Mouse (Mus musculus): Measurements from ENCODE around the gene Rnf26.

DNA sequence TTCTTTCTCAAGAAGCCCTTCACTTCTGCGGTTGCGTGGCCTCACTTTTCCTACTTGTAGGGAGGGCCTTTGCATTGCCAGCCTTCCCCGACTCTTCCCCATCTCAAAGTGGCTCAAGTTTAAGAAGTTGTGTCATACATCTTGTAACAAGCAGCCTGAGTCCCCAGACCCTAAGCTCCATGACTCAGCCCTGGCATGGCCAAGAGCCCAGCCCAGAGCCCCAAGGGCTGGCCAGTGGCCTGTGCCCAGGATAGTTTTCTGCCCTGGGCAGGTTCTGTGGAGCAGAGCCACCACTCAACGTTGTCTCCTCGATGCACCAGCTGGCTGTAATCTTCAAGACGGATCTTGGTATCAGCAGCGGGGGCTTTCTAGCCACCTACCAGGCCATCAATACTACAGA, 8.4 kb downstream of the Rnf26 start:
- no peak for TF ChIP-seq CTCF (IDR thresholded peaks at IDR 0.05; ENCODE audit: borderline replicate concordance, insufficient read depth, low read length)
- TF ChIP-seq POLR2A (IDR thresholded peaks at IDR 0.05; ENCODE audit: low read depth, low read length): no peak

All from embryonic fibroblast, embryonic 13.5 days (primary cell).